Mouse (Mus musculus): ENCODE results near the gene Sp6.

DNA sequence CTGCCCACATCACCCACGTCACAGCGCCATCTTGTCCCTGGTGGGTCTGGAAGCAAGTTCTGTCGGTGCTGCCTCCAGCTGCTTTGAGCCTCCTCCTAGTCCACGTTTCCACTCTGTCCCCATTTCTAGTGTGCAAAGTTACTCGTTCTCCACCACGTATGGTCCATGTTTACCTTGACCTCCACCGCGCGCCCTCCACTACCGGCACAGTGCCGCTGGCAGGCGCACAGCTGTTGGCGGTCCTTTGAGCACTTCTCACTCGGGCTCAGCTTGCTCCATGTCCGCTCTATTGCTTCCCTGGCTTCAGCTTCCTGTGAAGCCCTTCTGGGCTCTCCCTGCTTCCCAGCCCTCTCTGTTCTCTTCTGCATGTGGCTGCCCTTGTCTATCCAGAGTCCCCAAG lies 31.7 kb upstream of the Sp6 start:
- TF ChIP-seq POLR2A (IDR thresholded peaks at IDR 0.05; ENCODE audit: borderline replicate concordance, extremely low read depth, low read depth, low read length) (no peak), CTCF (IDR thresholded peaks at IDR 0.05; ENCODE audit: insufficient read depth, low read length) (no peak)
